Mouse (Mus musculus): ENCODE data around the gene Slx4ip. TPM values are rescaled to one million over a fixed set of nuclear protein-coding genes. Genes with fewer than 3 reads are reported as not detected.
A peak's percentile ranks its signal among the peaks of the same experiment; 100 is the strongest.

Slx4ip gene
- total and polyA plus RNA-seq, 2 experiments = 0.18 to 1.8 TPM

- no peaks in the 10 kb centered on the region for H3K79me2 ChIP-seq (ENCODE audit: control insufficient read depth, insufficient read depth, low read length)
- peak; percentile 35 for DNase-seq (ENCODE audit: extremely low read depth, low read depth, low spot score)
- no peak overlapping the region for H3K27ac ChIP-seq (replicated peaks; ENCODE audit: insufficient read depth, low read depth, low read length)
- WGBS = 11% methylated on average over 1 of the region's 1 CpGs
- H3K4me1 ChIP-seq (ENCODE audit: control insufficient read depth, insufficient read depth, low read length) = peaks cover 7% of the 10 kb centered on the region; the same call in 1 of the 2 replicates
- no peak overlapping the region for H3K9ac ChIP-seq (ENCODE audit: low read depth, low read length)
- H3K4me3 ChIP-seq (ENCODE audit: insufficient read depth, low read depth, low read length) = no peak overlapping the region
- H3K36me3 ChIP-seq (ENCODE audit: control insufficient read depth, insufficient read depth, low read length) = no peaks in the 10 kb centered on the region
- no peak for TF ChIP-seq POLR2A (IDR thresholded peaks at IDR 0.05; ENCODE audit: extremely low read depth, insufficient read depth, low read length)
- TF ChIP-seq CTCF (IDR thresholded peaks at IDR 0.05; ENCODE audit: low read depth, low read length) = no peak
- H3K27me3 ChIP-seq (ENCODE audit: control insufficient read depth, insufficient read depth, low read length) = no peaks in the 10 kb centered on the region
Measured at GRCm38 (mm10) chr2:137049906-137050305, 158.9 kb downstream of the Slx4ip start.

GRCm38 (mm10) chr2:137063829-137064228 lies 172.8 kb downstream of the Slx4ip start:
- TF ChIP-seq CTCF (IDR thresholded peaks at IDR 0.05; ENCODE audit: low read depth, low read length) (no peak), POLR2A (IDR thresholded peaks at IDR 0.05; ENCODE audit: extremely low read depth, insufficient read depth, low read length) (no peak)
- no peak for DNase-seq (ENCODE audit: extremely low read depth, low read depth, low spot score)
- Histone ChIP-seq H3K27me3 (ENCODE audit: control insufficient read depth, insufficient read depth, low read length) (no peaks in the 10 kb centered on the region), H3K4me1 (ENCODE audit: control insufficient read depth, insufficient read depth, low read length) (peaks cover 7% of the 10 kb centered on the region), H3K36me3 (ENCODE audit: control insufficient read depth, insufficient read depth, low read length) (no peaks in the 10 kb centered on the region; the same call in 1 of the 2 replicates), H3K4me3 (ENCODE audit: insufficient read depth, low read depth, low read length) (no peak overlapping the region), H3K9ac (ENCODE audit: low read depth, low read length) (no peak overlapping the region), H3K79me2 (ENCODE audit: control insufficient read depth, insufficient read depth, low read length) (no peaks in the 10 kb centered on the region), H3K27ac (replicated peaks; ENCODE audit: insufficient read depth, low read depth, low read length) (no peak overlapping the region)
- WGBS = 93% methylated on average over 1 of the region's 1 CpGs

- no peak for DNase-seq (ENCODE audit: extremely low read depth, low read depth, low spot score)
- Histone ChIP-seq H3K36me3 (ENCODE audit: control insufficient read depth, insufficient read depth, low read length) (no peaks in the 10 kb centered on the region; the same call in 1 of the 2 replicates), H3K4me1 (ENCODE audit: control insufficient read depth, insufficient read depth, low read length) (peaks cover 7% of the 10 kb centered on the region), H3K4me3 (ENCODE audit: insufficient read depth, low read depth, low read length) (no peak overlapping the region), H3K27ac (replicated peaks; ENCODE audit: insufficient read depth, low read depth, low read length) (no peak overlapping the region), H3K9ac (ENCODE audit: low read depth, low read length) (no peak overlapping the region), H3K79me2 (ENCODE audit: control insufficient read depth, insufficient read depth, low read length) (no peaks in the 10 kb centered on the region), H3K27me3 (ENCODE audit: control insufficient read depth, insufficient read depth, low read length) (no peaks in the 10 kb centered on the region)
- TF ChIP-seq CTCF (IDR thresholded peaks at IDR 0.05; ENCODE audit: low read depth, low read length) (no peak), POLR2A (IDR thresholded peaks at IDR 0.05; ENCODE audit: extremely low read depth, insufficient read depth, low read length) (no peak)
- 96% methylated on average over 3 of the region's 3 CpGs for WGBS
Measured at GRCm38 (mm10) chr2:137064513-137064912, 173.5 kb downstream of the Slx4ip start.

GRCm38 (mm10) chr2:137067479-137068110 lies 176.6 kb downstream of the Slx4ip start:
- Histone ChIP-seq H3K4me1 (ENCODE audit: control insufficient read depth, insufficient read depth, low read length) (peaks cover 2% of the 10 kb centered on the region; the same call in 1 of the 2 replicates), H3K4me3 (ENCODE audit: insufficient read depth, low read depth, low read length) (no peak overlapping the region), H3K36me3 (ENCODE audit: control insufficient read depth, insufficient read depth, low read length) (no peaks in the 10 kb centered on the region; the same call in 1 of the 2 replicates), H3K27ac (replicated peaks; ENCODE audit: insufficient read depth, low read depth, low read length) (no peak overlapping the region), H3K27me3 (ENCODE audit: control insufficient read depth, insufficient read depth, low read length) (no peaks in the 10 kb centered on the region), H3K79me2 (ENCODE audit: control insufficient read depth, insufficient read depth, low read length) (no peaks in the 10 kb centered on the region), H3K9ac (ENCODE audit: low read depth, low read length) (no peak overlapping the region)
- TF ChIP-seq CTCF (IDR thresholded peaks at IDR 0.05; ENCODE audit: low read depth, low read length) = no peak
- DNase-seq (ENCODE audit: extremely low read depth, low read depth, low spot score) = no peak
- WGBS = 89% methylated on average over 10 of the region's 10 CpGs

GRCm38 (mm10) chr2:137073473-137074312 lies 182.7 kb downstream of the Slx4ip start:
- H3K4me3 ChIP-seq (ENCODE audit: insufficient read depth, low read depth, low read length) = no peak overlapping the region
- H3K27ac ChIP-seq (replicated peaks; ENCODE audit: insufficient read depth, low read depth, low read length) = no peak overlapping the region
- H3K9ac ChIP-seq (ENCODE audit: low read depth, low read length) = no peak overlapping the region
- H3K79me2 ChIP-seq (ENCODE audit: control insufficient read depth, insufficient read depth, low read length) = no peaks in the 10 kb centered on the region
- no peak for DNase-seq (ENCODE audit: extremely low read depth, low read depth, low spot score)
- H3K27me3 ChIP-seq (ENCODE audit: control insufficient read depth, insufficient read depth, low read length) = no peaks in the 10 kb centered on the region
- TF ChIP-seq POLR2A (IDR thresholded peaks at IDR 0.05; ENCODE audit: extremely low read depth, insufficient read depth, low read length) (no peak), CTCF (IDR thresholded peaks at IDR 0.05; ENCODE audit: low read depth, low read length) (no peak)
- WGBS = 78% methylated on average over 16 of the region's 16 CpGs
- no peaks in the 10 kb centered on the region for H3K36me3 ChIP-seq (ENCODE audit: control insufficient read depth, insufficient read depth, low read length)
- no peaks in the 10 kb centered on the region for H3K4me1 ChIP-seq (ENCODE audit: control insufficient read depth, insufficient read depth, low read length)

DNA sequence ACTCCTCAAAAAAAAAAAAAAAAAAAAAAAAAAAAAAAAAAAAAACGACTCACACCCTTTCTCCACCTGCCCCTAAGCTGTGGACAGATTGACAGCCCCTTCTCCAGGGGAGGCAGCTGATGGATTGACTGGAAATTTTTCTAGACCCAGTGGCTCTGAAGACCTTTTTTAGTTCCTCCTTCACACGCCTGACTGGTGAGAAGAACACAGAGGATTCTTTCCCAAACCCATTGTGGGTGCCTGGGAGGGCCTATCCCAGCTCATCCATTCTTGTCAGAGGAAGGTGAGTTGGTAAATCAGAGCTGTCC lies 183.2 kb downstream of the Slx4ip start:
- Histone ChIP-seq H3K79me2 (ENCODE audit: control insufficient read depth, insufficient read depth, low read length) (no peaks in the 10 kb centered on the region), H3K4me3 (ENCODE audit: insufficient read depth, low read depth, low read length) (no peak overlapping the region), H3K4me1 (ENCODE audit: control insufficient read depth, insufficient read depth, low read length) (no peaks in the 10 kb centered on the region), H3K27ac (replicated peaks; ENCODE audit: insufficient read depth, low read depth, low read length) (no peak overlapping the region), H3K27me3 (ENCODE audit: control insufficient read depth, insufficient read depth, low read length) (no peaks in the 10 kb centered on the region), H3K9ac (ENCODE audit: low read depth, low read length) (no peak overlapping the region), H3K36me3 (ENCODE audit: control insufficient read depth, insufficient read depth, low read length) (no peaks in the 10 kb centered on the region)
- no peak for TF ChIP-seq CTCF (IDR thresholded peaks at IDR 0.05; ENCODE audit: low read depth, low read length)
- TF ChIP-seq POLR2A (IDR thresholded peaks at IDR 0.05; ENCODE audit: extremely low read depth, insufficient read depth, low read length) = no peak
- DNase-seq (ENCODE audit: extremely low read depth, low read depth, low spot score) = no peak
- WGBS = 61% methylated on average over 2 of the region's 2 CpGs

Data from liver, adult 2 months (tissue).